Mouse (Mus musculus): ENCODE results near the gene Ctse. TPM values are rescaled to one million over a fixed set of nuclear protein-coding genes. Genes with fewer than 3 reads are reported as not detected.

Ctse gene
- polyA plus RNA-seq, 1 experiment from 2014 or later = 1.3 TPM

DNA sequence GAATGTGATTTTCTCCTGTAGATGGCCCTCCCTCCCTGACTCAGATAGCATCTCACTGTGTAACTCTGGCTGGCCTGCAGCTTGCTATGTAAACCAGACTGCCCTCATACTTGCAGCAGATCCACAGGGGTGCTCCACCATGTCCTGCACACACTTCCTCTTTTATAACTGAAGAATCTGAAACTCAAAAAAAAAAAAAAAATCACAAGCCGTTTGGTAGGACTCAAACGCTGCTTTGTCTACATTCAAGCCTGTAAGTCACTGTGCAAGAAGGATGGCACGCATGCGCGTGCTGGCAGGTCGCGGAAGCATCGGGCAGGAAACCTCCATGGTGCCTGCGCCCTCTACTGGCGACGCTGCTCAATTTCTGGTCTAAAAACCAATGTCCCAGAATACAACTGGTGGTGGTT is 19.8 kb downstream of the Ctse start:
- Histone ChIP-seq H3K9ac (no peak overlapping the region), H3K4me1 (peaks cover 7% of the 10 kb centered on the region; the same call in 1 of the 2 replicates), H3K4me2 (replicated peaks) (peak overlapping the region; percentile 37), H3K9me3 (replicated peaks) (no peaks in the 10 kb centered on the region), H3K27ac (replicated peaks) (peak overlapping the region; percentile 48; the same call in 1 of the 2 replicates), H3K36me3 (no peaks in the 10 kb centered on the region), H3K4me3 (replicated peaks) (peak overlapping the region; percentile 22), H3K27me3 (no peaks in the 10 kb centered on the region)
- WGBS = under 1% methylated on average over 11 of the region's 11 CpGs
- peak; percentile 76 for ATAC-seq (ENCODE audit: insufficient number of reproducible peaks, low FRiP score, low TSS enrichment, low read depth)

DNA sequence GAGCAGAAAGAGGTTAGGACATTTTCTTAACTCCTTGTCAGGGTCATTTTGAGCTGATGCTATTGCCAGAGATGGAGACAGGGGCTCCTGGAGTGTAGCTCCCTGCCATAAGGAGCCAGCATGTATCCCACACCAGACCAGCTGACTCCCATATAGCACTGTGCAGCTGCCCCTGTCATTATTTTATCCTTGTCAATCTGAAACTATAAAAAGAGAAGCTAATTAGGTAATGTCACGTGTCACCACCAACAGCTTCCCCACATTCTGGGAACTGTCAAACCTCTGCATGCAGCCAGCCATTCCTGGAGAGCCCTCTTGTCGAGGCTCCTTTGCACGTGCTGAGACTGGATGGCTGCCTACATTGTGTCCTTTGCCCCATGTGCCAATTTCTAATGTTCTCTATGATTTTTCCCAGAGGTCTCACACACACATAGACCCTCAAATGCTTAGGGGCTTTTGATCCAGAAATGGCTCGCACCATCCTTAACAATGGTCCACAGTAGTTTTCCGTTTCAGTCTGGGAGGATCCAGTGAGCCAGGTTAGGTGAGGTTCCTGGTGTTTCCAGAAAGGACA is 21.5 kb downstream of the Ctse start:
- ATAC-seq (ENCODE audit: insufficient number of reproducible peaks, low FRiP score, low TSS enrichment, low read depth) = no peak
- 67% methylated on average over 5 of the region's 5 CpGs for WGBS

DNA sequence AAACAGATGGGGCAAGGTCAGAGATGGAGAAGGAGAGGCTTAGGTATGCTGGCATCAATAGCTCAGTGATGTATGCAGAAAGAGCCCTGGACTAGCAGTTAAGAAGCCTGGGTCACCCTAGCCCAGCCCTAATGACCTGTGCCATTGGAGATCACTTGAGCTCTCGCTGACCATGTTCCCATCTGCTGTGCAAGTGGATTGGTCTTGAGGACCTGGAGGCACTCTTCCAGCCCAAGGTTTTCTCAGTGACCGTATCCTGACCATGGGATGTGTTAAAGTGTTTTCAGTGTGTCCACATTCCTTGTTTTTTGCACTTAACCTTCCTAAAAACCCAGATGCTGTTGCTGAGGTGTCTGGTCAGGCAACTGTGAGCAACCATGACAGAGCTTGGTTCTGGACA is 22.2 kb downstream of the Ctse start:
- no peak overlapping the region for H3K4me3 ChIP-seq (replicated peaks)
- no peak overlapping the region for H3K4me2 ChIP-seq (replicated peaks)
- no peaks in the 10 kb centered on the region for H3K36me3 ChIP-seq
- no peak overlapping the region for H3K27ac ChIP-seq (replicated peaks)
- 73% methylated on average over 2 of the region's 2 CpGs for WGBS
- no peaks in the 10 kb centered on the region for H3K9me3 ChIP-seq (replicated peaks)
- peaks cover 7% of the 10 kb centered on the region; the same call in 1 of the 2 replicates for H3K4me1 ChIP-seq
- no peak overlapping the region for H3K9ac ChIP-seq
- no peak for ATAC-seq (ENCODE audit: insufficient number of reproducible peaks, low FRiP score, low TSS enrichment, low read depth)
- no peaks in the 10 kb centered on the region for H3K27me3 ChIP-seq

More for the DNA sequence above, 21.5 kb downstream of the Ctse start:
- Histone ChIP-seq H3K36me3 (no peaks in the 10 kb centered on the region), H3K9me3 (replicated peaks) (no peaks in the 10 kb centered on the region), H3K4me2 (replicated peaks) (no peak overlapping the region), H3K27me3 (no peaks in the 10 kb centered on the region), H3K27ac (replicated peaks) (no peak overlapping the region), H3K4me1 (peaks cover 7% of the 10 kb centered on the region; the same call in 1 of the 2 replicates), H3K4me3 (replicated peaks) (no peak overlapping the region), H3K9ac (no peak overlapping the region)

DNA sequence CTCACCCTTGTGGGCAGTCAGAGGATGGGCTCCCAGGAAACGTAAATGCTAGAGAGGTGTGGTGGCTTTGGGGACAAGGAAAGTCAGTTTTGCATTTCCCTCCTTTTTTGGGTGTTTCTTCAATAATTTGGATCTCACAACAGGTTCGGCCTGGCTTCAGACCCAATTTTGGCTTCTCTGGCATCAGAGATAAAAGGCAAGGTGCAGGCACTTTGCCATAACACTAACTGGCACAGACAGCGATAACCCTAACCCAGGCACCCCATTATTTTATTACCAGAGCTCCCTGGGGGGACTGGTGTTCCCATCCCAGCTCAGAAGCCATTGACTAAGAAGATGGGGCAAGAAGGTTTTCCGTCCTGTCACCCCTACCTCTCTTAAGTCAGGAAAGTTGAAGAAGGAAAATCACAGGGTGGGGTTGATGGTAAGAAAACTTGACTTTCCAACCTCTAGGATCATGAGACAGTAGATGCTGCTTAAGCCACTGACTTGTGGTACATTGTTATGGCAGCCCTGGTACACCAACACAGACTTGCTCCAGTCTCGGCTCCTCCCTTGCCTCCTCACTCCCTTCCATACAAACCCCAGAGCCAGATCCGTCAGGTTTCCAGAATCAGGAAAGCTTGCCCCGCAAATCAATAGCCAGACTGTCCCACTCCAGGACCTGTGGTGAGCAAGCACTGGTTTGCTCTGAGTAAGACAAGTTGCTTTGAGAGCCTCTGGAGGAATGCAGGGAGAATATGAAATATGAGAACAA is 22.8 kb downstream of the Ctse start:
- H3K4me1 ChIP-seq = peaks cover 7% of the 10 kb centered on the region; the same call in 1 of the 2 replicates
- no peak for ATAC-seq (ENCODE audit: insufficient number of reproducible peaks, low FRiP score, low TSS enrichment, low read depth)
- H3K4me2 ChIP-seq (replicated peaks) = no peak overlapping the region
- no peaks in the 10 kb centered on the region for H3K9me3 ChIP-seq (replicated peaks)
- no peak overlapping the region for H3K9ac ChIP-seq
- H3K36me3 ChIP-seq = no peaks in the 10 kb centered on the region
- WGBS = 74% methylated on average over 7 of the region's 7 CpGs
- no peak overlapping the region for H3K27ac ChIP-seq (replicated peaks)
- H3K27me3 ChIP-seq = no peaks in the 10 kb centered on the region
- H3K4me3 ChIP-seq (replicated peaks) = no peak overlapping the region

DNA sequence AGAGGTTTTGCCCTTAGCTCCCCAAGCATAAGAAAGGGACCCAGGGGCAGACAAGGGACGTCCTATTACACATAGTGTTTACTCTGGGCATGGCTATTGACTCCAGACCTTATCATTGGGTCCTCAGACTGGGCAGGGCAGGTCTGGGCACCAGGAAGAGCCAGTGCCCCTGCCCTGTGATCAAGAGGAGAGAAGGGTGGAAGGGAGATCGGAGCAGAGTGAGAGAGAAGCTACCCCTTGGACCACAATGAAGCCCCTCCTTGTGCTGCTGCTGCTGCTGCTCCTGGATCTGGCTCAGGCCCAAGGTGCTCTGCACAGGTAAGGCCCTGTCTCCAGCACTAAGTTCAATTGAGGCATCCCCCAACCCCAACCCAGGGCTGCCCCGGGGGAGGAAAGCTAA is 23.6 kb downstream of the Ctse start:
- H3K9ac ChIP-seq = no peak overlapping the region
- H3K9me3 ChIP-seq (replicated peaks) = no peaks in the 10 kb centered on the region
- H3K4me1 ChIP-seq = peaks cover 7% of the 10 kb centered on the region; the same call in 1 of the 2 replicates
- no peaks in the 10 kb centered on the region for H3K27me3 ChIP-seq
- no peaks in the 10 kb centered on the region for H3K36me3 ChIP-seq
- no peak overlapping the region for H3K4me3 ChIP-seq (replicated peaks)
- H3K27ac ChIP-seq (replicated peaks) = no peak overlapping the region
- H3K4me2 ChIP-seq (replicated peaks) = no peak overlapping the region
- ATAC-seq (ENCODE audit: insufficient number of reproducible peaks, low FRiP score, low TSS enrichment, low read depth) = no peak
- WGBS = 79% methylated on average over 3 of the region's 3 CpGs

DNA sequence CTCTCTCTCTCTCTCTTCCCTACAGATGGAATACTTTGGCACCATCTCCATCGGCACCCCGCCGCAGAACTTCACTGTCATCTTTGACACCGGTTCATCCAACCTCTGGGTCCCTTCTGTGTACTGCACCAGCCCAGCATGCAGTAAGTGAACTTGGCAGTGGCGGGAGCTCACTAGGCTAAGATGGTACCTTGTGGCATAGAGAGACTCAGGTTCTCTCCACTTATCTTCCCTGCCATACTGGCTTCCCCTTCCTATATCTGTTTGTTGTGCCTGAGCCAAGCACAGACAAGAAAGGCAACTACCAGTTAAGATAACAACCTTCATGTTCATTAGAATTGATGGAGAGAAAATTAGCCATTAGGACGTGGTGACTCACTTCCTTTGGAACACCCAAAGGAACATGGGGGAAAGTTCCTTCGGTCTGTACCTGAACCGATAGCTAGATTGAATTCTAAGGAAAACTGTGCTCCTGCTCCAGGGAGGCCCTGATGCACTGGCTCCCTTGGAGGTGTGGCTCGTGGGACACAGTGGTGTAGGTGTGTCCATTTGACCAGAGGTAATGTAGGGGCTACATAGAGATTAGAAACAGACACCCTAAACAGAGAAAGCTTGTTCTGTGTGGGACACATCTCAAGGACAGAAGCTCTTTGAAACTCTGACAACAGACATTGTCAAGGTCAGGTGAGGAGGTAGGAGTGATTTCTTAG is 25.3 kb downstream of the Ctse start:
- ATAC-seq (ENCODE audit: insufficient number of reproducible peaks, low FRiP score, low TSS enrichment, low read depth) = no peak
- Histone ChIP-seq H3K9me3 (replicated peaks) (no peaks in the 10 kb centered on the region), H3K27me3 (no peaks in the 10 kb centered on the region), H3K9ac (no peak overlapping the region), H3K27ac (replicated peaks) (no peak overlapping the region), H3K4me1 (no peaks in the 10 kb centered on the region), H3K36me3 (no peaks in the 10 kb centered on the region), H3K4me3 (replicated peaks) (no peak overlapping the region), H3K4me2 (replicated peaks) (no peak overlapping the region)
- WGBS = 76% methylated on average over 9 of the region's 9 CpGs

DNA sequence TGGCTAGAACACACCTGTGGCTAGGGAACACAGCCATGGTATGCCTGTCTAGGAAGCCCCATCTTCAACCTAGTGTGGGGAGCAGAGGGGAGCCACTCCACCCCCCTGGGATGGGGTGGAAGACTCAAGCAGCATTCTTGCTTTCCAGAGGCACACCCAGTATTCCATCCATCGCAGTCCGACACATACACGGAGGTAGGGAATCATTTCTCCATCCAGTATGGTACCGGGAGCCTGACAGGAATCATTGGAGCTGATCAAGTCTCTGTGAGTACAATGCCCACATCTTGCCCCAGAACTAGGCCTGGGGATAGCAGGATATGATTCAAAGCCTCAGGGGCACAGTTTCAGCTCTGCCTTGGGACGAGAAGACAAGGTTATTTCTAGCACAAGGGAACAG is 26.0 kb downstream of the Ctse start:
- Histone ChIP-seq H3K9ac (no peak overlapping the region), H3K36me3 (no peaks in the 10 kb centered on the region), H3K27me3 (no peaks in the 10 kb centered on the region), H3K4me3 (replicated peaks) (no peak overlapping the region), H3K27ac (replicated peaks) (no peak overlapping the region), H3K4me2 (replicated peaks) (no peak overlapping the region), H3K9me3 (replicated peaks) (no peaks in the 10 kb centered on the region), H3K4me1 (no peaks in the 10 kb centered on the region)
- 86% methylated on average over 5 of the region's 5 CpGs for WGBS
- ATAC-seq (ENCODE audit: insufficient number of reproducible peaks, low FRiP score, low TSS enrichment, low read depth) = no peak

DNA sequence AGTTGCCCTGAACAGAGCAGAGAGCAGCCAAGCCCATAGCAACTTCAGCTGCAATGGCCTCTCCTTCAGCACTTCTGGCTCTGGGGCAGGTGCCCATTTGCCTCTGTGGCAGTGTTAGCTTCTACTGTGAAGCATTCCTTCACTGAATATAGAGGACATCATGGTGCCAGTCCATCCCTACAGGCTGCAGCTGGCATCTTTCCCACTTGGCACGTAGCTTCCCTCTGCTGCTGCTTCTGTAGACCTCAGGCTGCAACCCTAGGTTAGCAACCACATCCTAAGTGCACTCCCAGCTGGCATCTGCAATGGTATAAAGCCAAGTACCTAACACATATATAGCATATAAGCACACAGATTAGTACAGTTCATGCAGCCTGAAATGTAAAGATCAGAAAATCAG is 27.8 kb downstream of the Ctse start:
- H3K4me2 ChIP-seq (replicated peaks) = no peak overlapping the region
- H3K9me3 ChIP-seq (replicated peaks) = no peaks in the 10 kb centered on the region
- H3K27ac ChIP-seq (replicated peaks) = no peak overlapping the region
- H3K27me3 ChIP-seq = no peaks in the 10 kb centered on the region
- H3K4me3 ChIP-seq (replicated peaks) = no peak overlapping the region
- WGBS = 70% methylated on average over 1 of the region's 1 CpGs
- H3K36me3 ChIP-seq = no peaks in the 10 kb centered on the region
- H3K9ac ChIP-seq = no peak overlapping the region
- H3K4me1 ChIP-seq = no peaks in the 10 kb centered on the region
- no peak for ATAC-seq (ENCODE audit: insufficient number of reproducible peaks, low FRiP score, low TSS enrichment, low read depth)

DNA sequence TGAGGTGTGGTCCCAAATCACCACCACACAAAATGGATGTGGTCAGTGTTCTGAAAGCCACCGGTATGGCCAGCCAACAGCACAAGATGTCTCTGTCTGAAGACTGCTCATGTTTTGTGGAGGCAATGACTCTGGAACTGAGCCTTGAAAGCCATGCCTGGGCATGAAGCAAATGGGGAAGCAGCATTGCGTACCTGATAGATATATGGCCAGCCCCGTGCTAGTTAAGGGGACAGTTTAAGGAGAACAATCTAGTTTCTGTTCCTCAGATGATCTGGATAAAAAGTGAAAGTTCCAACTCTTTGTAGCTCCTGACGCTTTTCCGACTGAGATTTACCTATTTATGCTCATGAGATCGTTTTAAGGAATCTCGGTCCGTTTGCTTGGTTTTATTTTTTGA is 33.0 kb downstream of the Ctse start:
- Histone ChIP-seq H3K9me3 (replicated peaks) (no peaks in the 10 kb centered on the region), H3K36me3 (no peaks in the 10 kb centered on the region), H3K27me3 (no peaks in the 10 kb centered on the region), H3K4me3 (replicated peaks) (no peak overlapping the region), H3K4me2 (replicated peaks) (no peak overlapping the region), H3K9ac (no peak overlapping the region), H3K27ac (replicated peaks) (no peak overlapping the region), H3K4me1 (no peaks in the 10 kb centered on the region)
- no peak for ATAC-seq (ENCODE audit: insufficient number of reproducible peaks, low FRiP score, low TSS enrichment, low read depth)
- WGBS = 90% methylated on average over 8 of the region's 8 CpGs

DNA sequence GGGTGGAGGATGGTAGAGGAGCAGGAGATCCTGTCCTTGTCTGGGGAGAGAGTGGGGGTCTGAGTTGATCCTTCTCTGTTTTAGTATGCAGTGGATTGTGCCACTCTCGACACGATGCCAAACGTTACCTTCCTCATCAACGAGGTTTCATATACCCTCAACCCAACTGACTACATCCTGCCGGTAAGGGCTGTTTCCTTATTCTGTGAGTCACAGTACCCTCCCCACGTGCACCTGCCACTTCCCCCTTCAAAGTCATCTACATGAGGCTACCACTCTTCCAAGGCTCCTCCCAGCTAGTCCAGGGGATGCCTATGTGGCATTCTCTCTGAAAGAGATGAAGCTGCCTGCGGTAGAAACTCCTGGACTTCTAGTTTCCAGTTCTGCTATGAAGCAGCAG is 34.3 kb downstream of the Ctse start:
- Histone ChIP-seq H3K36me3 (no peaks in the 10 kb centered on the region), H3K4me3 (replicated peaks) (no peak overlapping the region), H3K4me2 (replicated peaks) (no peak overlapping the region), H3K9me3 (replicated peaks) (no peaks in the 10 kb centered on the region), H3K9ac (no peak overlapping the region), H3K27me3 (no peaks in the 10 kb centered on the region), H3K27ac (replicated peaks) (no peak overlapping the region), H3K4me1 (no peaks in the 10 kb centered on the region)
- no peak for ATAC-seq (ENCODE audit: insufficient number of reproducible peaks, low FRiP score, low TSS enrichment, low read depth)
- 78% methylated on average over 7 of the region's 7 CpGs for WGBS

DNA sequence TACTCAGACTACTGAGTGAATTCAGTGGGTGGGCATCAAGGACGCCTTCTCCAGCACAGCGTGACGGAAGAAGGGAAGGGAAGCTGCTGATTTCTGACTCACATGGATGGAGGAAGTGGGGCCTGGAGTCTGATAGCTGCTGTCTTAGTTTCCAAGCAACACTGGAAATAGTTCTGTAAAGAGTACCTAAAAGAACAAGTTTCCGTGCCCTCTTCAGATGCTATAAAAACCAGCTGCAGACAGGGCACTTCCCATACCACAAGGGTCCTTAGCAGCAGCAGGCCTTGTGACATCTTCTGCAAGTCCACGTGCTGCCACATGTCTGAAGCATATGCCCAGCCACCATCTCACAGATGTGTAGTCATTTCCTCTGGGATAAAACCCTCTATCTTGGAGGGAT is 41.5 kb downstream of the Ctse start:
- WGBS = 72% methylated on average over 5 of the region's 5 CpGs
- Histone ChIP-seq H3K9me3 (replicated peaks) (no peaks in the 10 kb centered on the region), H3K27ac (replicated peaks) (no peak overlapping the region), H3K36me3 (no peaks in the 10 kb centered on the region), H3K9ac (no peak overlapping the region), H3K4me2 (replicated peaks) (no peak overlapping the region), H3K27me3 (no peaks in the 10 kb centered on the region), H3K4me3 (replicated peaks) (no peak overlapping the region), H3K4me1 (no peaks in the 10 kb centered on the region)
- no peak for ATAC-seq (ENCODE audit: insufficient number of reproducible peaks, low FRiP score, low TSS enrichment, low read depth)
